Mouse (Mus musculus): ENCODE results near the gene March10. TPM values are rescaled to one million over a fixed set of nuclear protein-coding genes. Genes with fewer than 3 reads are reported as not detected.

March10 gene
- polyA plus RNA-seq, 1 experiment from 2014 or later = 0.15 TPM

- no peak overlapping the region for H3K4me3 ChIP-seq
- no peak overlapping the region for H3K9ac ChIP-seq
- no peak overlapping the region for H3K4me2 ChIP-seq (replicated peaks)
- H3K4me1 ChIP-seq = no peaks in the 10 kb centered on the region
- H3K27ac ChIP-seq = no peak overlapping the region
- no peaks in the 10 kb centered on the region for H3K27me3 ChIP-seq (replicated peaks)
- WGBS = 82% methylated on average over 7 of the region's 7 CpGs
- H3K36me3 ChIP-seq = no peaks in the 10 kb centered on the region
- no peaks in the 10 kb centered on the region for H3K9me3 ChIP-seq
- no peak for ATAC-seq (ENCODE audit: low FRiP score, low read depth)
Measured at GRCm38 (mm10) chr11:105439796-105440195, 16.7 kb downstream of the March10 start.

DNA sequence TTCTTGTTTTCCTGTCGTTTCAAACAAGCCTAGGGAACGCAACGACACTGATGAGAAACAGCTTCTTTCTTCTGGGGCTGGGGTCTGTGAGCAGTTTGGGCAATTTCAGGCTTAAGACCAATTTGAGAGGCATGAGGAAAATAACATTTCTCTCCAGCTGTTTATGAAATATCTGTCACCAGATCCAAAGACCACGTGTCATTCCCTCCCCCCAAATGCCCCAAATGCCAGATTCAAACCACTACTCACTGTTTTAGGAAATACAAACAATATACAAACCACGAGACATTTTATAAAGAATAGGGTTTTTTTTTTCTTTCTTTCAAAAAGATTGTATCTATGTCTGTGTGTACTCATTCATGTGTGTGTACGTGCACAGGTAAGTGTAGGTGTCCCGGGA lies 17.6 kb downstream of the March10 start:
- no peaks in the 10 kb centered on the region for H3K4me1 ChIP-seq
- WGBS = 81% methylated on average over 7 of the region's 7 CpGs
- H3K9me3 ChIP-seq = no peaks in the 10 kb centered on the region
- ATAC-seq (ENCODE audit: low FRiP score, low read depth) = no peak
- no peaks in the 10 kb centered on the region for H3K36me3 ChIP-seq
- no peaks in the 10 kb centered on the region for H3K27me3 ChIP-seq (replicated peaks)
- H3K4me2 ChIP-seq (replicated peaks) = no peak overlapping the region
- no peak overlapping the region for H3K27ac ChIP-seq
- H3K4me3 ChIP-seq = no peak overlapping the region
- H3K9ac ChIP-seq = no peak overlapping the region

DNA sequence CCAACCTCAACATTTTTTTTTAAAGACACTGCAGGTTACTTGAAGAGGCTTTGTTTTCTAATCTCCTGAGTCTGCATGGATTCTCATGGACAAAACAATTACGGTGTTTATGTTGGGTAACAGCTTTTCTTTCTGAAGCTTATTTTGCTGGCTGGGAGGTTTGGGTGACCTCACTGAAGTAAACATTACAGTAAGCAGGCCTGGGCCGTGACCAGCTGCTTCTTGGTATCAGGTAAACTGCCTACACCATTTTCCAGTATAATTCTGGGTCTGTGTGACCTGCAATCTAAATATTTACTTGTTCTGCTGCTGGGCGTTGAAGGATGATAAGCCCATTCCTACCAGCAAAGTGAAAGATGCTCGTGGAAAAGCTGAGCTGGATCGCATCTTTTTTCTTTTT lies 30.1 kb downstream of the March10 start:
- Histone ChIP-seq H3K4me3 (no peak overlapping the region), H3K27ac (no peak overlapping the region), H3K4me1 (0 out of 2 replicates have a peak, but pooled peaks cover 3% of the 10 kb centered on the region), H3K9me3 (no peaks in the 10 kb centered on the region), H3K36me3 (no peaks in the 10 kb centered on the region), H3K9ac (no peak overlapping the region), H3K27me3 (replicated peaks) (no peaks in the 10 kb centered on the region), H3K4me2 (replicated peaks) (no peak overlapping the region)
- ATAC-seq (ENCODE audit: low FRiP score, low read depth) = no peak
- WGBS = 88% methylated on average over 5 of the region's 5 CpGs

- 0 out of 2 replicates have a peak, but pooled peaks cover 3% of the 10 kb centered on the region for H3K4me1 ChIP-seq
- H3K27me3 ChIP-seq (replicated peaks) = no peaks in the 10 kb centered on the region
- ATAC-seq (ENCODE audit: low FRiP score, low read depth) = no peak
- H3K4me2 ChIP-seq (replicated peaks) = no peak overlapping the region
- H3K9me3 ChIP-seq = no peaks in the 10 kb centered on the region
- no peak overlapping the region for H3K9ac ChIP-seq
- H3K27ac ChIP-seq = no peak overlapping the region
- no peaks in the 10 kb centered on the region for H3K36me3 ChIP-seq
- 90% methylated on average over 4 of the region's 4 CpGs for whole genome bisulfite sequencing
- no peak overlapping the region for H3K4me3 ChIP-seq
Measured at GRCm38 (mm10) chr11:105424643-105425042, 31.9 kb downstream of the March10 start.

DNA sequence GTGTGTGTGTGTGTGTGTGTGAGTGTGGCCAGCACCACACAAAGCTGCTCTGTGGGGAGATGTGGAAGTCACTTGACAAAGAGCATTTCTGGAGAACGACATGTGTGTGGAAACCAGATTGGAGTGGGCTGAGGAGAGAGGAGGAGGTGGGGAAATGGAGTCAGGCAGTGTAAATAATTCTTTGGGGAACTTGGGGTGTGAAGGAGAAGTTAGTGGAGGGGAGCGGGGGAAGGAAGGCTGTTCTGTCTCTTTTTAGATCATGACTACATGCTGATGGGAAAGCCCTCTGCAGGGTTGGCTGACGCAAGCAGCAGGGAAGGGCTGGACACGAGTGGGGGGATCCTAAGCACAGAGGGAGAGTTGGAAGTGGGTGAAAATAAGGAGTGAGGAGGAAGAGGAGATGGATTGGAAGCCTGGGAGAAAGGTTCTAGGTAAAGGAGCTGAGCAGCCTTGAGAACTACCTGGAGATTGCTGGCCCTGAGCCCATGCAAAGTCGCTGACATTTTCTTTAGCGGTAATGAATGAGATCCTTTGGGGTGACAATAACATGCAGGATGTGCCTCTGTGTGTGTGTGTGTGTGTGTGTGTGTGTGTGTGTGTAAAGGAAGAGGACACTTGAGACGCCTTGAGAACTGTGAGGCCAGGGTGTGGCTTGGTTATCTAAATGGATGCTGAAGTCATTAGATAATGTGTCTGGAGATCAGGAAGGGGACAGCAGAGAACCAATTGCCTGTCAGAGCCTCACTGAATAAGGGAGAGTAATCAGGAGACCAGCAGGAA lies 35.7 kb downstream of the March10 start:
- Histone ChIP-seq H3K4me1 (0 out of 2 replicates have a peak, but pooled peaks cover 3% of the 10 kb centered on the region), H3K36me3 (no peaks in the 10 kb centered on the region), H3K4me2 (replicated peaks) (no peak overlapping the region), H3K9me3 (no peaks in the 10 kb centered on the region), H3K4me3 (no peak overlapping the region), H3K9ac (no peak overlapping the region), H3K27ac (no peak overlapping the region), H3K27me3 (replicated peaks) (no peaks in the 10 kb centered on the region)
- ATAC-seq (ENCODE audit: low FRiP score, low read depth) = no peak
- 74% methylated on average over 7 of the region's 7 CpGs for WGBS

DNA sequence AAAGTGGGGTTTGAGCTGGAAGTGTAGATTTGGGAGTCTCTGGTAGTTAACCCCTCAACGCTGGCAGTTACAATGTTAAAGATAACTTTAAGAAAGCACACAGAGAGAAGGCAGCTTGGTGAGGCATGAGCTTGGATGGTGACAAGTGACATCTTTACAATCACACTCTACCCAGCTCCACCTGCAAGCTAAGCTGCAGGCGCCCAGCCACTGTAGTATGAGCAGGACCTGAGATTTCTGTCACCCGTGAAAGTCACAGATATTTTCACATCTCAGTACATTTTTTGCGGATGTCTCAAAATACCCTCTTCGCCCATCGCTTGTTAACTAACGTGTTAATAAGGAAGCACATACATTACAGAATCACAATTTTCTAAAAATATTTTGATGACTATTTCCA lies 36.6 kb downstream of the March10 start:
- H3K9ac ChIP-seq = no peak overlapping the region
- no peaks in the 10 kb centered on the region for H3K27me3 ChIP-seq (replicated peaks)
- 88% methylated on average over 7 of the region's 7 CpGs for WGBS
- H3K4me2 ChIP-seq (replicated peaks) = no peak overlapping the region
- H3K4me3 ChIP-seq = no peak overlapping the region
- no peak overlapping the region for H3K27ac ChIP-seq
- ATAC-seq (ENCODE audit: low FRiP score, low read depth) = no peak
- H3K9me3 ChIP-seq = no peaks in the 10 kb centered on the region
- no peaks in the 10 kb centered on the region for H3K36me3 ChIP-seq
- H3K4me1 ChIP-seq = 0 out of 2 replicates have a peak, but pooled peaks cover 3% of the 10 kb centered on the region

DNA sequence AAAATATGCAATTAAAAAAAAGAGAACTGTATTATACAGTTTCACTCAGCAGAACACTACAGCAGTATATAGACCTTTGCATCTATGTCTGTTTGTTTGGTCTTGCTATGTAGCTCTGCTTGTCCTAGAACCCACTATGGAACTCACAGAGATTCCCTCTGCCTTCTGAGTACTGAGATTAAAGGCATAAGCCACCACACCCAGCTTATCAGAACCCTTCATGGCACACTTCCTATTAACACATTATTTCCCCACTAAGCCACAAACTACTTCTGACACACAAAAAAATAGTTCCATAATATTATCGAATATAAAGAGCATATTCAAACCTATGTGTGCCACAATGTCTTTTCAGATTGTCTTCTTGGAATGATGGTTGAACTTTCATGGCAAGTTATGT lies 42.5 kb downstream of the March10 start:
- Histone ChIP-seq H3K27me3 (replicated peaks) (no peaks in the 10 kb centered on the region), H3K9ac (no peak overlapping the region), H3K4me1 (no peaks in the 10 kb centered on the region), H3K36me3 (no peaks in the 10 kb centered on the region), H3K27ac (no peak overlapping the region), H3K4me2 (replicated peaks) (no peak overlapping the region), H3K4me3 (no peak overlapping the region), H3K9me3 (no peaks in the 10 kb centered on the region)
- no peak for ATAC-seq (ENCODE audit: low FRiP score, low read depth)
- 96% methylated on average over 1 of the region's 1 CpGs for WGBS

GRCm38 (mm10) chr11:105409408-105409807 lies 47.1 kb downstream of the March10 start:
- WGBS = 76% methylated on average over 11 of the region's 11 CpGs
- no peak for ATAC-seq (ENCODE audit: low FRiP score, low read depth)
- no peaks in the 10 kb centered on the region for H3K27me3 ChIP-seq (replicated peaks)
- 0 out of 2 replicates have a peak, but pooled peaks cover 15% of the 10 kb centered on the region for H3K4me1 ChIP-seq
- no peaks in the 10 kb centered on the region for H3K36me3 ChIP-seq
- H3K27ac ChIP-seq = no peak overlapping the region
- no peak overlapping the region for H3K9ac ChIP-seq
- no peak overlapping the region for H3K4me2 ChIP-seq (replicated peaks)
- no peaks in the 10 kb centered on the region for H3K9me3 ChIP-seq
- no peak overlapping the region for H3K4me3 ChIP-seq

- H3K9ac ChIP-seq = no peak overlapping the region
- WGBS = 24% methylated on average over 6 of the region's 6 CpGs
- no peak overlapping the region for H3K27ac ChIP-seq
- no peak for ATAC-seq (ENCODE audit: low FRiP score, low read depth)
- H3K27me3 ChIP-seq (replicated peaks) = no peaks in the 10 kb centered on the region
- no peaks in the 10 kb centered on the region for H3K9me3 ChIP-seq
- no peaks in the 10 kb centered on the region for H3K36me3 ChIP-seq
- H3K4me1 ChIP-seq = 0 out of 2 replicates have a peak, but pooled peaks cover 15% of the 10 kb centered on the region
- no peak overlapping the region for H3K4me3 ChIP-seq
- no peak overlapping the region for H3K4me2 ChIP-seq (replicated peaks)
Measured at GRCm38 (mm10) chr11:105407846-105408441, 48.6 kb downstream of the March10 start.

- no peaks in the 10 kb centered on the region for H3K27me3 ChIP-seq (replicated peaks)
- no peak for ATAC-seq (ENCODE audit: low FRiP score, low read depth)
- H3K4me1 ChIP-seq = 0 out of 2 replicates have a peak, but pooled peaks cover under 1% of the 10 kb centered on the region
- H3K4me2 ChIP-seq (replicated peaks) = no peak overlapping the region
- no peak overlapping the region for H3K4me3 ChIP-seq
- H3K36me3 ChIP-seq = no peaks in the 10 kb centered on the region
- H3K9ac ChIP-seq = no peak overlapping the region
- 55% methylated on average over 9 of the region's 9 CpGs for WGBS
- H3K9me3 ChIP-seq = no peaks in the 10 kb centered on the region
- H3K27ac ChIP-seq = no peak overlapping the region
Measured at GRCm38 (mm10) chr11:105402355-105402754, 54.2 kb downstream of the March10 start.

- H3K27me3 ChIP-seq (replicated peaks) = no peaks in the 10 kb centered on the region
- H3K9me3 ChIP-seq = no peaks in the 10 kb centered on the region
- 0 out of 2 replicates have a peak, but pooled peaks cover 6% of the 10 kb centered on the region for H3K4me1 ChIP-seq
- H3K9ac ChIP-seq = no peak overlapping the region
- no peaks in the 10 kb centered on the region for H3K36me3 ChIP-seq
- no peak overlapping the region for H3K4me3 ChIP-seq
- ATAC-seq (ENCODE audit: low FRiP score, low read depth) = no peak
- WGBS = 89% methylated on average over 7 of the region's 7 CpGs
- no peak overlapping the region for H3K4me2 ChIP-seq (replicated peaks)
- H3K27ac ChIP-seq = no peak overlapping the region
Measured at GRCm38 (mm10) chr11:105390290-105390689, 66.2 kb downstream of the March10 start.

- H3K4me2 ChIP-seq (replicated peaks) = no peak overlapping the region
- no peak for ATAC-seq (ENCODE audit: low FRiP score, low read depth)
- H3K27me3 ChIP-seq (replicated peaks) = no peaks in the 10 kb centered on the region
- WGBS = 37% methylated on average over 2 of the region's 2 CpGs
- no peak overlapping the region for H3K4me3 ChIP-seq
- no peaks in the 10 kb centered on the region for H3K36me3 ChIP-seq
- H3K4me1 ChIP-seq = 0 out of 2 replicates have a peak, but pooled peaks cover 6% of the 10 kb centered on the region
- H3K27ac ChIP-seq = no peak overlapping the region
- H3K9me3 ChIP-seq = no peaks in the 10 kb centered on the region
- H3K9ac ChIP-seq = no peak overlapping the region
Measured at GRCm38 (mm10) chr11:105388636-105389035, 67.9 kb downstream of the March10 start.
